Comparison of ENCODE assay signal across 8 mouse cellular contexts in genomic region chr2:11553471-11554400, GRCm38 (mm10). TPM values are rescaled to one million over a fixed set of nuclear protein-coding genes. Genes with fewer than 3 reads are reported as not detected.
DNase-seq lines count a peak whose midpoint lies in the region; ATAC-seq and TF ChIP-seq lines count a peak whose summit lies in the region.

Pfkfb3 (minus strand) TSS chr2:11554077.

- H3K27me3 ChIP-seq in intestine, postnatal 0 days (replicated peaks; ENCODE audit: control insufficient read depth, insufficient read depth, low read length), result 0 out of 2 replicates have a peak, but pooled peaks cover 2% of the 10 kb centered on the region

- H3K9me3 ChIP-seq in intestine, postnatal 0 days (ENCODE audit: control insufficient read depth), result no peaks in the 10 kb centered on the region

- H3K4me2 ChIP-seq in intestine, postnatal 0 days (replicated peaks; ENCODE audit: low read depth), result peak within 1 kb of the TSS; percentile 94

- peak; percentile 90 for ATAC-seq in granulocyte monocyte progenitor cell, adult 5-6 weeks (replicated peaks; ENCODE audit: poor library complexity, severe bottlenecking)
- ATAC-seq in intestine, postnatal 0 days, result peak; percentile 74

- WGBS in intestine, postnatal 0 days, result 2% methylated on average over 66 of the region's 67 CpGs

- no peaks in the 10 kb centered on the region; the same call in 1 of the 2 replicates for H3K4me1 ChIP-seq in intestine, postnatal 0 days (replicated peaks; ENCODE audit: control insufficient read depth, insufficient read depth, low read length)

- peak within 1 kb of the TSS; percentile 55 for H3K9ac ChIP-seq in intestine, postnatal 0 days (ENCODE audit: low read depth, low read length)

- H3K4me3 ChIP-seq in intestine, postnatal 0 days (ENCODE audit: low read depth, low read length), result peak within 1 kb of the TSS; percentile 59

- TF ChIP-seq CTCF in intestine, postnatal 0 days (IDR thresholded peaks at IDR 0.05; ENCODE audit: low read depth), result no peak

- H3K27ac ChIP-seq in intestine, postnatal 0 days (ENCODE audit: low read depth, low read length), result no peak within 1 kb of the TSS

- H3K36me3 ChIP-seq in intestine, postnatal 0 days (ENCODE audit: control insufficient read depth, insufficient read depth), result no peaks in the 10 kb centered on the region

- intact Hi-C loops in left cerebral cortex, postnatal 36 days (cut with DNase I), result no loop called here

- DNase-seq in adrenal gland, adult (ENCODE audit: inconsistent age in 2 of 2, low spot score in 1 of 2), result peak; percentile 88 to 95
- DNase-seq in embryo, embryonic 9.5 days (ENCODE audit: extremely low spot score), result peak; percentile 63
- DNase-seq in left cerebral cortex, postnatal 36 days (ENCODE audit: low spot score in 2 of 2), result peak; percentile 71 to 72
- DNase-seq in mesoderm, embryonic 11.5 days (ENCODE audit: low read depth, low spot score), result peak; percentile 62
- peak; percentile 40 to 56 for DNase-seq in right cerebral cortex, postnatal 36 days (ENCODE audit: low spot score in 2 of 2)
- DNase-seq in c-Kit-positive CD71-positive TER-119-positive erythroid progenitor cells, embryonic 14.5 days (ENCODE audit: low spot score), result no peak

RNA-seq across cellular contexts. Expression of gene Pfkfb3, which starts in this region (rescaled TPM):
- 44.8 and 74.9 TPM in 2 replicates for total RNA-seq in granulocyte monocyte progenitor cell, adult 5-6 weeks (2014; fragmentation: Nextera tagmentation)
- 43.8 and 44.8 TPM in 2 replicates for total RNA-seq in granulocyte monocyte progenitor cell, adult 5-6 weeks (2017)
- polyA plus RNA-seq in intestine, postnatal 0 days (2015; fragmentation: Nextera tagmentation; extraction: Ambion mirVana), result 12.7 and 13.4 TPM in 2 replicates
- total RNA-seq in left cerebral cortex, postnatal 36 days (2021), result 10 to 100 TPM; 25.0 to 32.4 TPM
